Mouse (Mus musculus) thymus, adult 2 months (tissue): ENCODE results near the gene Cnksr1. TPM values are rescaled to one million over a fixed set of nuclear protein-coding genes. Genes with fewer than 3 reads are reported as not detected.

Experiments used
- DNase-seq: peaks from one replicate; pipeline ENCODE4 v3.0.0; 2021
- H3K27ac ChIP-seq: fragments of 200-500 bp; 2 replicates; pipeline ENCODE4 v1.5.1; 2012; ENCODE audit warnings: low read length, control low read depth; ENCODE audit not compliant: control insufficient read depth, insufficient read depth
- H3K27me3 ChIP-seq: fragments of 200-500 bp; 2 replicates; pipeline ENCODE4 v1.6.1; 2012; ENCODE audit warnings: mild to moderate bottlenecking, low read length, moderate library complexity, mixed read lengths; ENCODE audit not compliant: control insufficient read depth, insufficient read depth
- H3K36me3 ChIP-seq: fragments of 200-500 bp; 2 replicates; pipeline ENCODE4 v1.6.1; 2012; ENCODE audit warnings: mild to moderate bottlenecking, low read length, moderate library complexity; ENCODE audit not compliant: control insufficient read depth, insufficient read depth
- H3K4me1 ChIP-seq: fragments of 200-500 bp; replicated peaks from 2 replicates; pipeline ENCODE4 v1.6.1; 2012; ENCODE audit warnings: low read length; ENCODE audit not compliant: control insufficient read depth, insufficient read depth
- H3K4me3 ChIP-seq: fragments of 200-500 bp; 2 replicates; pipeline ENCODE4 v1.5.1; 2012; ENCODE audit warnings: mild to moderate bottlenecking, low read length, control low read depth, moderate library complexity; ENCODE audit not compliant: control insufficient read depth, insufficient read depth
- CTCF ChIP-seq: fragments of 200-500 bp; IDR thresholded peaks from 2 replicates; pipeline ENCODE4 v1.5.1; 2012; ENCODE audit warnings: mild to moderate bottlenecking, control low read depth, low read length, moderate library complexity, borderline replicate concordance; ENCODE audit not compliant: control insufficient read depth, poor library complexity, insufficient read depth; ENCODE audit errors: extremely low read depth
- POLR2A ChIP-seq: fragments of 200-500 bp; IDR thresholded peaks from 2 replicates; pipeline ENCODE4 v1.6.1; 2012; ENCODE audit warnings: mild to moderate bottlenecking, low read length, control low read depth, moderate library complexity; ENCODE audit not compliant: control insufficient read depth, poor library complexity, insufficient read depth; ENCODE audit errors: extremely low read depth
- WGBS: fragments of 180-500 bp; shearing (Covaris S2); methylation state at CpG from one replicate; pipeline ENCODE4 v1.1.7; 2018; 5-methylcytosine and 5-hydroxymethylcytosine counted together
- polyA plus RNA-seq: library from polyadenylated mRNA; depleted of rRNA; stranded (reverse); fragments of >200 nt; gene quantifications from 2 replicates; pipeline ENCODE4 v1.2.3, GENCODE M21; 2012

The Cnksr1 gene
- polyA plus RNA-seq, 1 experiment: 4.3 TPM

- H3K4me1 ChIP-seq: peaks cover 28% of the 10 kb centered on the region
- peaks cover 2% of the 10 kb centered on the region; the same call in 1 of the 2 replicates for H3K27me3 ChIP-seq
- no peak overlapping the region for H3K27ac ChIP-seq
- no peak for TF ChIP-seq CTCF
- no peak for TF ChIP-seq POLR2A
- no peak for DNase-seq
- no peaks in the 10 kb centered on the region for H3K36me3 ChIP-seq
- no peak overlapping the region for H3K4me3 ChIP-seq
- WGBS: 70% methylated on average over 27 of the region's 27 CpGs
These were observed 12.1 kb upstream of the Cnksr1 start for GRCm38 (mm10) chr4:134250116-134250929.

GRCm38 (mm10) chr4:134249651-134250050 lies 11.5 kb upstream of the Cnksr1 start:
- H3K4me3 ChIP-seq: no peak overlapping the region; the same call in 1 of the 2 replicates
- H3K36me3 ChIP-seq: no peaks in the 10 kb centered on the region
- peaks cover 2% of the 10 kb centered on the region; the same call in 1 of the 2 replicates for H3K27me3 ChIP-seq
- TF ChIP-seq CTCF (peak; percentile 96), POLR2A (no peak)
- H3K27ac ChIP-seq: no peak overlapping the region
- H3K4me1 ChIP-seq: peaks cover 31% of the 10 kb centered on the region
- peak; percentile 75 for DNase-seq
- 7% methylated on average over 30 of the region's 30 CpGs for WGBS

GRCm38 (mm10) chr4:134246719-134247258 lies 8.6 kb upstream of the Cnksr1 start, which contains the start of gene Gm30191:
Gm30191 (plus strand) TSS chr4:134246935.
- 92% methylated on average over 7 of the region's 7 CpGs for WGBS

GRCm38 (mm10) chr4:134246256-134246655 lies 8.1 kb upstream of the Cnksr1 start:
- Histone ChIP-seq H3K27me3 (peaks cover 2% of the 10 kb centered on the region; the same call in 1 of the 2 replicates), H3K27ac (no peak overlapping the region), H3K4me3 (no peak overlapping the region), H3K36me3 (no peaks in the 10 kb centered on the region), H3K4me1 (peaks cover 18% of the 10 kb centered on the region)
- no peak for TF ChIP-seq CTCF
- WGBS: 71% methylated on average over 4 of the region's 4 CpGs
- DNase-seq: no peak

More at GRCm38 (mm10) chr4:134246719-134247258, 8.6 kb upstream of the Cnksr1 start, which contains the start of gene Gm30191:
- Histone ChIP-seq H3K36me3 (no peaks in the 10 kb centered on the region), H3K27ac (no peak within 1 kb of the TSS), H3K4me1 (peaks cover 23% of the 10 kb centered on the region), H3K27me3 (peaks cover 2% of the 10 kb centered on the region; the same call in 1 of the 2 replicates), H3K4me3 (no peak within 1 kb of the TSS)
- no peak for DNase-seq
- TF ChIP-seq CTCF (no peak), POLR2A (no peak)

GRCm38 (mm10) chr4:134245148-134245843 lies 7.1 kb upstream of the Cnksr1 start, which contains the start of gene Zfp593:
Zfp593 (minus strand) TSS chr4:134245592.
- TF ChIP-seq POLR2A (no peak; the same call in 1 of the 2 replicates), CTCF (peak; percentile 90)
- Histone ChIP-seq H3K4me3 (peak within 1 kb of the TSS; percentile 81), H3K4me1 (peaks cover 12% of the 10 kb centered on the region), H3K36me3 (no peaks in the 10 kb centered on the region), H3K27ac (no peak within 1 kb of the TSS), H3K27me3 (no peaks in the 10 kb centered on the region; the same call in 1 of the 2 replicates)
- peak; percentile 96 for DNase-seq
- under 1% methylated on average over 60 of the region's 60 CpGs for WGBS
